Mouse (Mus musculus) adrenal gland, postnatal 4 days (tissue): ENCODE data around the gene Polq. TPM values are rescaled to one million over a fixed set of nuclear protein-coding genes. Genes with fewer than 3 reads are reported as not detected.
"Not testable (repeated sequence)": the region's sequence is repeated elsewhere in the genome, so short reads cannot be mapped to it uniquely, and the experiment has no call there.

Experiments
- DNase-seq, 2 experiments: peaks; one replicate each; pipeline ENCODE4 v3.0.0; 2021 to 2022; ENCODE audit warnings: low spot score in 2 of 2, mixed read lengths in 2 of 2
- total RNA-seq, 2 experiments: library from RNA; stranded (reverse); gene quantifications; 2 replicates each; pipeline ENCODE4 v1.2.3; 2021

Polq gene
- total RNA-seq, 2 experiments from 2014 or later, result 4.3 to 6.0 TPM

- DNase-seq, result no peak
These were observed 82.7 kb downstream of the Polq start for GRCm38 (mm10) chr16:37094169-37094833.

GRCm38 (mm10) chr16:37108763-37109162, 97.2 kb downstream of the Polq start:
- DNase-seq, result no peak

GRCm38 (mm10) chr16:37109285-37109684, 97.7 kb downstream of the Polq start:
- peak in 1 of 2 experiments; percentile 14 for DNase-seq

DNA sequence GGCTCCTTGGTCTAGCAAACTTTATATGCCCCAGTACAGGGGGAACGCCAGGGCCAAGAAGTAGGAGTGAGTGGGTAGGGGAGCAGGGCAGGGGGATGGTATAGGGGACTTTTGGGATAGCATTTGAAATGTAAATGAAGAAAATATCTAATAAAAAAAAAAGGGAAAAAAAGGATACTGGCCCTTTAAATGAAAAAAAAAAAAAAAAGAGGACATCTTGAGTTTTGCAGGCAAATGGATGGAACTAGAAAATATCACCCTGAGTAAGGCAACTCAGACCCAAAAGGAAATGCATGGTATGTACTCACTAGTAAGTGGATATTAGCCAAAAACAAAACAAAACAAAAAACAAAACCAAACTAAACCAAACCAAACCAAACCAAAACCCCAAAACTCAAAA, 113.6 kb downstream of the Polq start:
- not testable (repeated sequence) for DNase-seq

Other genes starting within 250 kb of the Polq start
- 10 to 100 TPM in 1 of 2 experiments, 1 to 10 TPM in 1; 7.7 to 10.1 TPM for gene Slc15a2, start 226.8 kb upstream of the Polq start, total RNA-seq
- 10 to 100 TPM; 25.9 to 30.6 TPM for gene Iqcb1, start 183.4 kb upstream of the Polq start, total RNA-seq
- 1 to 10 TPM; 1.9 to 2.9 TPM for gene Eaf2, start 136.8 kb upstream of the Polq start, total RNA-seq
- gene Golgb1, start 136.6 kb upstream of the Polq start, total RNA-seq, result 10 to 100 TPM; 70.1 to 75.1 TPM
- gene Hcls1, start 76.8 kb upstream of the Polq start, total RNA-seq, result 10 to 100 TPM; 13.6 to 15.3 TPM
- gene Fbxo40, start 21.3 kb upstream of the Polq start, total RNA-seq, result 1 to 10 TPM; 1.4 to 1.9 TPM